Mouse (Mus musculus): ENCODE measurements at regions not wholly inside any gene's neighbourhood (a gene's known extent, or its start where the extent isn't known, plus 50 kb on each side); places are given as distances from the start of the nearest gene placed in this dataset.

DNA sequence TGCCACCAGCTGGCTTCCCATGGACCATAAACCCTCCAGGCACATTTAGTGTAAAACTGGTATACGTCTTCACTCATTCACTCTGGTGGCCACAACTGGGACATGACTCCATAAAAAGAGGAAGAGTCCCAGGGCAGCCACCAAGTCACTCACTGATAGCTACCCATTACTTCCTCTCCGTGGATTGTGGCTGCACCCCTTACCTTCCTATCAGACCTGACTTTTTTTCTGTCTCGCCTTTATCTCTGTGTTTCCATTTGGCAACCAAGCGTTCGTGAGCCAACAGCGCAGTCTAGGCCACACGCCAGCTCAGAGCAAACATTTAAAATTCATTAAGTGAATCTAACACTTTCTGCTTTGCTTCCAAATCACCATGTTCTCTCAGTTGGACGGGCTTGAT lies 53.9 kb upstream of the Slc44a1 start:
- peak; percentile 28 to 50 for DNase-seq

DNA sequence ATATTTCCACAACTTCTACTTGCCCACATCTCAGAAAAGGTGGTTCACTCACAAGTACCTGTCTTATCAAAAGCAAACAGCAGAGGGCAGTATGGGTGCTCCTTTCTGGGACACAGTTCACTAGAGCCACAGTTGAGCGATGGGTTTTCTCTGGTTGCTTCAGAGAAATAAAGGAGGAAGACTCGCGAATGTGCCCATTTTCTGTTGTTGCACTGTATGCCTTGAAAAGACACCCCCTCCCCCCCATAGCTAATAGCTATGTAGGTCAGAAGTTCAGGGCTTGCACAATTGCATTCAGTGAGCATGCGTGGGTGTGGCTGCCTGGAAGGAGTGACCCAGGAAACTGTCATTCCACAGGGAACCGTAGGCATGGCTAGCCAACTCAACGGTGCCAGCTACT lies 55.5 kb upstream of the Slc44a1 start:
- peak; percentile 91 to 97 for DNase-seq

DNA sequence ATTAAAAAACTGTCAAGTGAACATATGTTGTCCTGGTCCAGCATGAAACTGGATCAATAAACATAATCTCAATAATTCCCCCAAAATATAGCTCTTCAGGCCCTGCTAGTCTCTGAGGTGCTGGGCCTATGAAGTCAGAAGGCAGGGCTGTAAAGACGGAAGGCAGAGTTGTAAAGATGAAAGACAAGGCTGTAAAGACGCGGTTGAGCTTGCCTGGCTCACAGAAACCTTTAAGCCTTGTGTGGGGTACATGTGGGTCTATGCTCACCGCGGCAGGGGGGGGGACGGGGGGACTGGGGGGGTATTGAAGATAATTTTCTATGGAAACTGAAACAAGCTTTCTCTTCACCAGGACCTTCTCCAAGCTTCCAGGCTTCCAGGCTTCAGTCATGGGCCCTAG lies 56.1 kb upstream of the Slc44a1 start:
- DNase-seq: no peak

DNA sequence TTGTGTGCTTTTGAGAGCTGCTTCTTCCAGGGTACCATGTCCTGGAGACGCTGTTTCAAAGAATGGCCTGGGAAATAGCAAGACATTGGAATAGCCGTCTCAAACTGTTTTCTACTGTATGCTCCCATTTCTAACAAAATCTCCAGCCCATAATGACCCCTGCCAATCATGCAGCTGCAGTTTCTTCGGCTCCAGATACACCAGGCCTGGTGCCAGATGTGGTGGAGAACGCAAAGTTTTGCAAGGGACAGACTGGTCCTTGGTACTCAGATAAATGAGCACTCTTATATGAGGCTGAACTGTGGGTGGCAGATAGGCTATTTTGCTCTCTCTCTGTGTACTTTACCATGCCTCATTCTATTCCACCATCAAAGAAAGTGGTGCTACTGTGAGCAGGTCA lies 58.2 kb upstream of the Slc44a1 start:
- DNase-seq: no peak

DNA sequence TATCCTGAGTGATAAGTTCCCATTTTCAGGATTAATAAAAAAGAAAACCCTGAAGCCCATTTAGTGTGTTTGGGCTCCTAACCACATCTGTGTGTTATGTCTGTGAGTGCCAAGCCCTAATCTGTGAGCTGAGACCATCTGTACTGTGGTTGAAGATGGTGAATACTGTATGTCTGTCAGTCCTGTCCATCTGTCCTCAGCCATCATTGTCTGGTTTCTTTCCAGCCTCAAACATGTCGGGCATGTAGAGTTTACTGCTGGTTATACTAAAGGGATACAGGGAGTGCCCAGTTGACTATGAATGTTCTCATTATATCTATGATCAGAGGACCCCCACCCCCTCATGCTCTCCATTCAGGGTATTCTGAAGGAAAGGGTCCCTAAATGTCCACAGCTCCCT lies 60.4 kb upstream of the Slc44a1 start:
- DNase-seq: no peak

DNA sequence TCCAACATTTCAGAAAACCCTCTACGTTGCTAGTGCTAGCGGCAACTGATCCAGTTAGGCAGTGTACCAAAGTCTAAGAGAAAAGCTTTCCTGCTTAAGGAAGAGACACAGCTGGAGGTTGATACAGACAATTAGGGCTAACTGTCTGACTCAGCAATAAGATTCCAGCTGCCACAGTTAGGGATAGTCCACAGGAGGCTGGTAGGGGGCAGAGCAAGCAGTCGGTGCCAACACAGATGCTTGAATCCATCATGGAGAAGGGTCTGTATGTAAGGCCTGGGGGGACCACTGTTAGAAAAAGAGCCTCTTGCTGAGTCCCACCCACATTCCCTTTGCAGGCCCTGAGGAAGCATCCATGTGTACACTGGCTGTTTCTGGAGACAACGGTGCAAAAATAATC lies 63.2 kb upstream of the Slc44a1 start:
- no peak for DNase-seq

DNA sequence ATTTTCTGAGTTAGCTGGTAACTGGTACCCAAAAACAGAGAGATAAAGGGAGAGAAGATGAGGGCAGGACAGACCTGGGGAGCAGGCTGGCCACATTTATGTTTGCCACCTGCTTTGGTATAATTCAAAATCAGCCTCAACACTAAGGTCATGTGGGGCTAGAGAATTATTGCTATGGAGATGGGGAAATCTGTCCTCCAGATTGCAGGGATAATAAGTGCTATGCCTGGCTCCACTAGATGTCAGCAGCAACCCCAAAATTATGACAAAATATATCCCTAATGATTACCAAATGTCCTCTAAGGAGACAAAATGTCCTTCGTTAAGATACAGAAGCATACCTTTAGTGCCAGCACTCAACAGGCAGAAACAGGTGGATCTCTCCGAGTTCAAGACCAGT lies 83.8 kb upstream of the Slc44a1 start:
- DNase-seq: peak in 1 of 2 experiments; percentile 25

DNA sequence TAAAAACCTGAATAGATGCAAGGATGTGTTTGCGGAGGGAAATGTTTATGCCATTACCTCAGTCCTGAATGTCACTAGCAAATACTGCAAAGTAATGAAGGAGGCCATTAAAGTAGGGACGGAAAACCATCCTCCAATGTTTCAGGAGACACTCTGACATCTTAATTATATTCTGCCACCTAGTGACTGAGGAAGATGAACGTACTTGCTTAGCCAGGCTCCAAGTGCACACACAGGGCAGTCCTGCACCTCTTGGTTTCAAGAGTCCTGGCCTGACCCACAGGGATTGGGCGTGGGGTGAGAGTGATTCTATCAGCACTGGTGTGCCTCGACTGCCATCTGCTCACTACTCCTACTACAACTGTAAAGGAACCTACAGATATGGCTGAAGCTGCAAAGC lies 85.3 kb upstream of the Slc44a1 start:
- peak; percentile 44 to 55 for DNase-seq

DNA sequence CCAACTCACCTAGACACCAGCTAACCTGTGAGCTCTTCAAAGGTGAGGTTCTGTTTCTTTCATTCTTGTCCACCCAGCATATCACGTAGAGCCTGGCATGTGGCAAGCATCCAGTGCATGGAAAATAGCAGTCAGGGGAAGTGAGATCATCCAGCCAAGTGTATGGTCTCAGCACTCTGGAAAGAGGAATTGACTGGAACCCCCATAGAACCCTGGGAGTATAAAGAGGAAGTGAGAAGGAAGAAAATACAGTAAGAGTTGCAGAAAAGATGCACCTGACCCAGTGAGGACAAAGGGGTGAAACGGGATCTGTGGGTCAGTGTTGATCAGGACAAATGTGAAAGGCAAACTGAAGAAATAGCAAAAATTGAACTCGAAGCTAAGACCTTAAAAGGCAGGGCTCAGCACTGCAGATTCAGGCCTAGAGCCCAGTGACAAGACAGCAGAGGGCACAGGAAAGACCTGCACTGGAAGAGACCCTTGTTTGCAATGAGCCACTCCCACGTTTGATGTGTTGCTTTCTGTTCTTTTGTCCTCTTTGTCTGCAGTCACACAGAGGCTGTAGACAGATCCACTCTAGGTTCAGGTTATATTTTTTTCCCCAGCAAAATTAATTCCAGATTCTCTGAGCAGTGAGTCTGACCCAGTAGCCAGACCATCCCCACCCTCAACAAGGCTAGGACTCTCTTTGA lies 86.7 kb upstream of the Slc44a1 start:
- no peak for DNase-seq

DNA sequence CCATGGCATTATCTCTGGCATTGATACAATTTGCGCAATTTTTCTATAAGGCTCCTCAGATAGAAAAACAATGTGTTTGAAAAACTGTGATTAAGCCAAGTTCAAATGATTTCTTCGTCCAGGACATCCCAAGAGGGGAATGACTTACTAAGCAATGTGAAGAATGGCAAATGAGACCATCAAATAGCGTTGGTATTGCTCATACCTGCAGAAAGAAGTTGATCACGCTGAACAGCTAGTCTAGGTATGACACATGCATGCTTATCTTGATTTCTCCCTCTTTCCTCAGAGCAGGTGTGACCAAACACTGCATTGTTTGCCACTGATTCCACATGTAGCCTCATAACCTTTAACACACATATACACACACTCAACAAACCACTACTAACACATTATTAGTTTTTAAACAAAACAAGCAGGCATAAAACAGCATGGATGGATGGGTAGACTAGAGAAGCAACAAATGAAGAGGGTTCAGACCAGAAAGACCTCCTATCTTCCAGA lies 89.1 kb upstream of the Slc44a1 start:
- DNase-seq: no peak

DNA sequence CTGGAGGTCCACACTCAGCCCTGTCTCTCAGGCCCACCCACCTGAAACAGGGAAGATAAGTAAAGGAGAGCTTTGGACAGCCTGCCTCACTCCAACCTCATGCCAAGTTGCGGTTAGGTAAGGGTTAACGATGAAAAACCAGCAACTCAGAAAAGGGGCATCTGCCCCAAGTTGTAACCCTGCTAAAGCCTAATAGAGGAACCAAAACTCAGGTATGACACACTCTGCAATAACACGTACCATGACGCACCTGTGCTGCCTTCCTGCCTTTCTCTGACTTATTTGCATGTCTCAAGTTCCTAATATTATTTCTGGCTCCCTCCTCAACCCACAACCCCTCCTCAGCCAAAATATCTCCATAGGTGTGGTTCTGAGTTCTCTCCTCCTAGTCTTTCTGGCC lies 94.9 kb upstream of the Slc44a1 start:
- no peak for DNase-seq

DNA sequence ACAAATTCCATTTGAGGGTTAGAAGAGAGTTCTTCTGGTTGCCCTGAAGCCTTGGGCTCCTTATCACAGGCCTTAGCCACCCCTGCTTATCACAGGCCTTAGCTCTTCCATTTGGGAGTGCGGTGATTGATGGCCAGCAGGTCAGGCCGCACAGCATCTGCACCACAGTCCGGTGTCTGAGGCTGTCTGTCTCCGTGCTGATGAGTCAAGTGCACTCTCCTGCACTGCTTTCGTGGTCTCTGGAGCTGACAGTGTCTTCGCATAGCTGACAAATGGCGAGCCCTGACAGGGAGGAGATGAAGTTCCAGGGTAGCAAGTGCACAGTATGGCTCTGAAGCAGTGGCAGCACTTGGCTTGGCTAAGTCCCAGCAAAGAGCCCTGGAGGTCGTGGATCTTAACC lies 95.7 kb upstream of the Slc44a1 start:
- DNase-seq: no peak

DNA sequence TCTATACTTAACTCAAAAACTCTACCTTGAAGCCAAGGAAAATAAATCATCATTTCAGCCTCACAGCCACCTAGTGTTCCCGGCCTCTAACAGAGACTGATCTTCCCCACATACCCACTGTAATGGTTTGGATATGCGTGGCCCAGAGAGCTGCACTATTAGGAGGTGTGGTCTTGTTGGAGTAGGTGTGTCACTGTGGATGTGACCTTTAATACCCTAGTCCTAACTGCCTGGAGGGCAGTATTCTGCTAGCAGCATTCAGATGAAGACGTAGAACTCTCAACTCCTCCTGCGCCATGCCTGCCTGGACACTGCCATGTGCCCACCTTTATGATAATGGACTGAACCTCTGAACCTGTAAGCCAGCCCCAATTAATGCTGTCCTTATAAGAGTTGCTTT lies 99.0 kb upstream of the Slc44a1 start:
- DNase-seq: no peak

DNA sequence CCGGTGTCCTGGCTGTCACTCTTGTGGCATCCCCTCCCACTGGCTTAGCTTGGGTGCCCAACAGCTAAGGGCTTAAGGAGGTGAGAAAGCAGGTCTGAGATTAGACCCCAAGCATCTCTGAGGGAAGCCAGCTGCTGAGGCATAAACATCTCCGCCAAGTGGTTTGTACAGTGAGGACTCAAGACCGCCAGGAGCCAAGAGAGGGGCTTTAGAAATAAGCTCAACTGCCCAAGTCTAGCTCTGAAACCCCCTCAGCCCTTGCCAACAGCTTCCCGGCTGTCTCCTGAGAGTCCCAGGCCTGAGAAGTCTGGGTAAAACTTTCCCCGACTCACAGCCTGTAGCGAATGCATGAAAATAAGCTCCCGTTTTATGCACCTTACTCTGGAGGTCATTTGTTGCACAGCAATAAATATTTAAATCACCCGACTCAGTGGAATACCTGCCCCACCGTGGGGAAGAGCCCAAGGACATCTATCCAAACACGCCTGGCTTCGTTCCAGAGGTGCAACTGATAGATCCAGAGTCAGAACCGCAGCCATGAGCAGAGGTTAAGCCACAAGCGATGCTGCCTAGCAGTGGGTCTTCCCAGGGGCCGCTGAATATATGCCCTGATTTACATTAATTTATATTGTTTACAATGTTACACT lies 100.1 kb upstream of the Slc44a1 start:
- DNase-seq: peak in 1 of 2 experiments; percentile 36

DNA sequence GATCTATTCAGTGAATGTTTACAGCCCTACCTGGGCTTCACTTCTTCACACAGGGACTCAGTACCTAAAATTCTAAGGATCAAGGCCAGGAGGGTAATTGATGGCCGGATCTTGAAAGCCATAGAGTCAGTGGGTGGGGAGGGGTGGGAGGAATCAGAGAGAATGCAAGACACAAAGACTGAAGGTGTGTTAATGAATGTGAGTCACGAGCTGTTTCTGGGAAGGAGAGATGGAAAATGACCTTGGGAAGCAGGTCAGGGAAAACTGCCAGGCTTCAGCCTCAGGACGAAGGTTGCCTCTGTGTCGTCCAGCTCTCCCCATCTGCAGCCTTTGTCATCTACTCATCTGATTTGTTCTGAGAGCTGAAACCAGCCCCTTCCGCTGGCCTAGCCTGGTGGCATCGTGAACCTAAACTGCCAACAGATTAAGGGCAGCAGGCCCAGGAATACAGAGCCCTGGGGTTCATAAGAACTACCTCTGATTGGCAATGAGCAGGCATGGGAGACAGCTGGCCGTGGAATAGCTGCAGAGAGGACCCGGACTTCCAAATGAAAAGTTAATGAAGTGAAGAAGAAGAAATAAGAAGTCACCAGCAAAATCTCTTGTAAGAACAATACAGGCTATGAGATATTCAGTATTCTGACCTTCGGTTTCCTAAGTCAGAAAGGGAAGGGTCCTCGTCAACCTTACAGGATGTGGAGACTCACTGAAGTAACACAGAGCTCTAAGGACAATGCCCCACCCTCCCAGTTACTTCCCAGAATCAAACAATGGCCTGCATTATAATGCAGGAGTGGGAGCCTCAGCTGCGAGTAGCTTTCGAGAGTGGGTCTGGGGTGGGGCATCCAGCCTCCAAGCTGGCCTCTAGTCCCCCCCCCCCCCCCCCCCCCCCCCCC lies 100.8 kb upstream of the Slc44a1 start:
- peak; percentile 47 to 54 for DNase-seq

DNA sequence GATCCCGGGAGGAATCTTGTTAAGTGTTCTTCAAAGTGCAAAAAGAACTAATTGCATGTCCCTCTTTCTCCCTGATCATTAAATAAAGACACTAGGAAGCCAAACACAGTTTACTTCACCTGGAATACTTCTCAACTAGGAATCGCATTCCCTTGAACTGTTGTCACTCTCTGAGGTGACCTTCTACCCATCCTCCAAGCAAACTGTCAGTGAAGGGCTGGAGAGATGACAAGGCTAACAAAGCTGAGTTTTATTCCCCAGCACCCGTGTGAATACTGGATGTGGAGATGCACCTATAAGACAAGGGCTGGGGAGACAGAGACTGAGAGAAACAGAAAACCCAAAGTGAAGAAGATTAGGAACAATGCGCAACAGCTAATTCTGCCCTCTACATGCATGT lies 101.7 kb upstream of the Slc44a1 start:
- DNase-seq: no peak

DNA sequence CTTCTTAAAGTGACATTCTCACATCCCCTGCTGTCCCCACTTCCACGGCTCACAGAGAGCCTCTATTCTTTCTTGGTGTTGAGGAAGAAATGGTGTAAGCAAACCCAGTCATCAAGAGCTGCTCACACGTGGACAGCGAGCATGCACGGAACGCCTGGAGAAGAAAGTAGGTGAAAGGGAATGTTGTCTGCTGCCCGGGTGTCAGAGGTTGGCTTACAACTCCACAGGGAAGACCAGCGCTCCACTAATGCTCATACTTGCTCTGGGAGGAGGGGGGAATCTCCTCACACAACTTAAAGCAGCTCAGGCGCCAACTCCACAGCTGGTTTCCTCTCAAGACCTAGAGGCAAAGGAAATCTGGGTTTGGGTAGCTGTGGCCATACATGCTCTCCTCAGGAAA lies 102.4 kb upstream of the Slc44a1 start:
- no peak for DNase-seq

DNA sequence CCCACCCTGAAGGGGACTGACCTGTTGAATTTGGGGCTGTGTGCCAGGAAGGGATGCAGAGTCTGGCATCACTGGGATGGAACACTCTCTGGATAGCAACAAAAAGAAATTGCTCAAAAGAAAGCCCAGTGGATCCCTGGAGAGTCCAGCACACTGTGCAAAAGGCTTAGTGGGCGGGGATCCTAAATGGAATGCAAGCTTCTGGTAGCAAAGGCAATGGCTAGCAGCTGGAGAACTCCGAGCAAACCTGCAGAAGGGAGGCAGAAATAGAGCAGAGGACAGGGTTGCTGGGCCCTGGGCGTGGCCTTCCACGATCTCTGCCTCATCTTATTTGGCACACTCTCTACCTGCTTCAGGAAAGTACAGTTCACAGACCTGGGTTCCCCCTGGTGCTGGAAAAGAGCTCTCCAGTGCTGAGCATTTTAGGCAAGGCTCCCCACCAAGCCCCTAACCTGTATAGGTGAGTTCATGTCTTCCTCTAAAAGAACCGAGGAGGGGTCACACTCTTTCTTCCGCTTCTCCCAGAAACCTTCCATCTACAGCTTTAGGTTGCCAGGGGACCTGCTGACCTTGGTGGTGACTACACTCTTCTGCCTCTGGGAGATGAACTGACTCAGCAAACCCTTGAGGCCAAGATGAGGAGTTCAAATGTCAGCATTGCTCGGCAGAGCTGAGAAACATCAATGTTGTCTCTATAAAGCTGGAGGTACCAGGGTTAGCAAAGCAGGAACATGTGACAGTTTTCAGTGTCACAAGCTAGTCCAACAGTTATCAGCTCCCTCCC lies 112.6 kb upstream of the Slc44a1 start:
- DNase-seq: peak; percentile 40 to 47

DNA sequence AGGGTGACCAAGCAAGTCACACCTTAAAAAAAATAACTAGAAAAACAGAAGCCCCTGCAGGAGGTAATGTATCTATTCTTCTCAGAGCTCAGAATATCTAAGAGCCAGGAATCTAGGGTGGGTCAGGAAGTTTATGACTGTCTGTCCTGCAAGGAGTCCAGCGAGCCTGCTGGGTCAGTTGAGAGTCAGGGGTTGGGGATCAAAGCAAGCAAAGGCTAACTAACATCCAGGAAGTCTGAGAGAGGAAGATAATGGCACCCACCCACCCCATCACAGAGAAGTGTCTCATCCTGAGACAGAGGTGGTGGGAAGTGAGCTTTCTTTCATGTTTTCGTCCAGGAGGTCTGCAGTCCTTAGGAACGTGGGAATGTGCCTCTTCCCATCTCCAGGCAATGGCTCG lies 116.4 kb upstream of the Slc44a1 start:
- no peak for DNase-seq

DNA sequence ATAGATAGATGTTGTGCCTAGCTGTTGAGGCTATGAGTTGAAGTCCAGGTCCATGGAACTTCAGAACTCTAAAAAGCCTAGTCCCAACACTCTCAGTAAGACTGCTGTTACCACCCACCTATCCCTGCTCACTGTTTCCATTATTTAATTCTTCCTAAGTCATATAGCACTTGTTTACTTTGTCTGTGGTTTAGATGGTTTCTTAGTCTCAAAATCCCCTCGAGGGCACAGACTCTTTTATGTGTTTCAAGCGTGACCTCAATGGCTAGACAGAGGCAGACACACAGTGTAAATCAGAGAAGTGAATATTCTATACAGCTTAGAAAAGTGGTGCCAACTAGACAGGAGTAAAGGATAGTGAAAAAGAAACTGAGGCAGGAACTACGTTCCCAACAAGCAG lies 117.0 kb upstream of the Slc44a1 start:
- DNase-seq: no peak

DNA sequence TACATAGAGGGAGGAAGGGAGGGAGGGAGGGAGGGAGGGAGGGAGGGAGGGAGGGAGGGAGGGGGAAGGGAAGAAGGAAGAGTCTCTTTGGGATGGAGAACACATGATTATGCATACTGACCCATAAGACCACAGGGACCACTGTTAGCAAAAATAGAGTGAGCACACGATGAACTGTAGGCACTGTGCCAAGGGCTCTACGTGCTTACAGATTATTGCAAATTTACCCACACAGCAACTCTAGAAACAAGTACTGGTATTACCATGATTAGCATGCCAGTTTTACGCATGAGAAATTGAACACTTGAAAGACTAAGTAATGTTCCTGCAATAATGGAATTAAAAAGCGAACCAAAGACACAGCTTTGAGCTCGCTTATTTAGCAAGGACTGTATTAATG lies 117.7 kb upstream of the Slc44a1 start:
- no peak for DNase-seq

DNA sequence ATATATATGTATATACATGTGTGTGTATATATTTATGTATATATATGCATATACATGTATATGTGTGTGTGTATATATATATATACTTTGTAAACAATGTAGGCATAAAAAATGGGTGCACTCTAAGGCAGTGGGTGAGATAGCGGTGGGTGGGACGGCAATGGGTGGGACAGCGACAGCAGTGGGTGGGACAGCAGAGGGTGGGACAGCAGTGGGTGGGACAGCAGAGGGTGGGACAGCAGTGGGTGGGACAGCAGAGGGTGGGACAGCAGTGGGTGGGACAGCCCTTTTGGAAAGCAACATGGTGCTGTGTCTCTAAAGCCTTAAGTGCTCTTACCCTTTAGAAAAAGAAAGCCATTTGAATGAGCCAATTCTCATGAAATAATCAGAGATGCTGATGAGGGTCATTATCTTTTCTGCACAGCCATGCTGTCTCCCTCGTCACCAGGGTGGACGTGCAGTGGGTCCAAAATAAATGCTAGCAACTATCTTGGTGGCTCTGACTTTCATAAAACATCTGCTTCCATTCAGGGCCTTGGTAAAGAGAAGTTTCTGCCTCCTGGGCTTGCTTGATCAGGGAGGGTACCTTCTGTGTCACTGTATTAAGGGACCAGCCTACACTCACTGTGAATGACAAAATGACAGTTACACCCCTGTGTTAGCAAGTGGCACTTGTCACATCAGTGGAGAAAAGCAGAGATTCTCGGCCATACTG lies 119.3 kb upstream of the Slc44a1 start:
- no peak for DNase-seq

Measured in cerebellum, postnatal 10 days (tissue).